Mouse (Mus musculus) erythroid progenitor cell, adult 5-6 weeks (primary cell): Measurements from ENCODE around the gene Clmn. TPM values are rescaled to one million over a fixed set of nuclear protein-coding genes. Genes with fewer than 3 reads are reported as not detected.
"Not testable (repeated sequence)": the region's sequence is repeated elsewhere in the genome, so short reads cannot be mapped to it uniquely, and the experiment has no call there.

Source experiments
- ATAC-seq: replicated peaks from 2 replicates; pipeline ENCODE4 v1.8.0; 2016; ENCODE audit warnings: moderate number of reproducible peaks, mild to moderate bottlenecking, moderate TSS enrichment, inconsistent platforms; ENCODE audit not compliant: poor library complexity, low FRiP score, severe bottlenecking
- total RNA-seq, 2 experiments: library from RNA; stranded (forward) in 1 of 2; stranded (reverse) in 1 of 2; fragments of 150-400 nt in 1 of 2; fragments of 186-747, 209-891 nt in 1 of 2; gene quantifications; 2 replicates each; pipeline versions ENCODE4 v1.2.3 to v1.2.4; 2015 to 2017; ENCODE audit warnings: low replicate concordance in 2 of 2

Gene Clmn
- total RNA-seq, 2 experiments from 2014 or later: not detected

GRCm38 (mm10) chr12:104733165-104733564 lies 131.7 kb downstream of the Clmn start:
- no peak for ATAC-seq

- no peak for ATAC-seq
These were observed 133.1 kb downstream of the Clmn start for GRCm38 (mm10) chr12:104731782-104732181.

- not testable (repeated sequence) for ATAC-seq
These were observed 138.4 kb downstream of the Clmn start for GRCm38 (mm10) chr12:104726436-104726835.

- no peak for ATAC-seq
These were observed 142.8 kb downstream of the Clmn start for GRCm38 (mm10) chr12:104722056-104722455.

GRCm38 (mm10) chr12:104721011-104721410 lies 143.9 kb downstream of the Clmn start:
- no peak for ATAC-seq

- no peak for ATAC-seq
These were observed 145.9 kb downstream of the Clmn start for GRCm38 (mm10) chr12:104718956-104719355.

- ATAC-seq: no peak
These were observed 148.5 kb downstream of the Clmn start for GRCm38 (mm10) chr12:104716409-104716808.

- no peak for ATAC-seq
These were observed 149.4 kb downstream of the Clmn start for GRCm38 (mm10) chr12:104715453-104715852.

Other genes with a start within 250 kb of the Clmn start
- 14.3 and 18.7 TPM in 2 replicates for gene Dicer1, start 113.1 kb downstream of the Clmn start, total RNA-seq (2015; ENCODE audit: low replicate concordance)
- 10.5 and 27.6 TPM in 2 replicates for gene Dicer1, start 113.1 kb downstream of the Clmn start, total RNA-seq (2017; ENCODE audit: low replicate concordance)
- 19.7 and 20.9 TPM in 2 replicates for gene Syne3, start 144.7 kb upstream of the Clmn start, total RNA-seq (2015; ENCODE audit: low replicate concordance)
- gene Syne3, start 144.7 kb upstream of the Clmn start, total RNA-seq (2017; ENCODE audit: low replicate concordance): 29.5 and 46.1 TPM in 2 replicates
- gene Glrx5, start 167.6 kb upstream of the Clmn start, total RNA-seq (2015; ENCODE audit: low replicate concordance): 285 and 316 TPM in 2 replicates
- 129 and 154 TPM in 2 replicates for gene Glrx5, start 167.6 kb upstream of the Clmn start, total RNA-seq (2017; ENCODE audit: low replicate concordance)